Mouse (Mus musculus) hindbrain, embryonic 14.5 days (tissue): ENCODE data around the gene Nbeal1. TPM values are rescaled to one million over a fixed set of nuclear protein-coding genes. Genes with fewer than 3 reads are reported as not detected.
"Not testable (repeated sequence)": the region's sequence is repeated elsewhere in the genome, so short reads cannot be mapped to it uniquely, and the experiment has no call there.

Experiments used
- ATAC-seq: fragments of 200-750 bp; cut with Nextera tagmentation; 2 replicates; pipeline ENCODE4 v1.8.0; 2017; ENCODE audit warnings: moderate number of reproducible peaks, mild to moderate bottlenecking, moderate TSS enrichment, moderate library complexity; ENCODE audit not compliant: low FRiP score
- DNase-seq: peaks from one replicate; pipeline ENCODE4 v3.0.0-alpha.2; 2015; ENCODE audit warnings: low spot score
- H3K27ac ChIP-seq: fragments of 300-500 bp; sonication (generic); 2 replicates; pipeline ENCODE4 v1.5.1; 2014; ENCODE audit warnings: mild to moderate bottlenecking, moderate library complexity
- H3K27me3 ChIP-seq: fragments of 300-500 bp; sonication (generic); 2 replicates; pipeline ENCODE4 v1.6.1; 2014; ENCODE audit warnings: mild to moderate bottlenecking, low read length, mixed read lengths; ENCODE audit not compliant: control insufficient read depth, insufficient read depth
- H3K36me3 ChIP-seq: fragments of 300-500 bp; sonication (generic); replicated peaks from 2 replicates; pipeline ENCODE4 v1.6.1; 2014; ENCODE audit not compliant: control insufficient read depth, insufficient read depth
- H3K4me1 ChIP-seq: fragments of 300-500 bp; sonication (generic); replicated peaks from 2 replicates; pipeline ENCODE4 v1.6.1; 2014; ENCODE audit warnings: antibody characterized with exemption, low read length, mixed read lengths; ENCODE audit not compliant: control insufficient read depth, insufficient read depth
- H3K4me2 ChIP-seq: fragments of 300-500 bp; sonication (generic); replicated peaks from 2 replicates; pipeline ENCODE4 v1.6.1; 2014; ENCODE audit warnings: mild to moderate bottlenecking, moderate library complexity
- H3K4me3 ChIP-seq: fragments of 300-500 bp; sonication (generic); replicated peaks from 2 replicates; pipeline ENCODE4 v1.5.1; 2014; ENCODE audit warnings: mild to moderate bottlenecking, low read length
- H3K9ac ChIP-seq: fragments of 300-500 bp; sonication (generic); 2 replicates; pipeline ENCODE4 v1.6.1; 2014
- H3K9me3 ChIP-seq: fragments of 300-500 bp; sonication (generic); 2 replicates; pipeline ENCODE4 v1.6.1; 2016; ENCODE audit warnings: low read length; ENCODE audit not compliant: control insufficient read depth
- WGBS: fragments of 180-500 bp; shearing (Covaris S2); extraction: QIAGEN DNeasy Blood & Tissue Kit; methylation state at CpG from one replicate; pipeline ENCODE4 v1.1.7; 2014; 5-methylcytosine and 5-hydroxymethylcytosine counted together
- polyA plus RNA-seq: library from polyadenylated mRNA; unstranded; fragments of >200 nt; fragmentation: Nextera tagmentation; extraction: Ambion mirVana; gene quantifications from 2 replicates; pipeline ENCODE4 v1.2.1, GENCODE M21; 2014

Nbeal1 gene
- polyA plus RNA-seq, 1 experiment from 2014 or later = 13.4 TPM

- H3K36me3 ChIP-seq, H3K27ac ChIP-seq, H3K9me3 ChIP-seq, H3K4me3 ChIP-seq, H3K27me3 ChIP-seq, DNase-seq, ATAC-seq, H3K4me2 ChIP-seq, H3K9ac ChIP-seq: not testable (repeated sequence)
- WGBS = 94% methylated on average over 1 of the region's 1 CpGs
- peaks cover 19% of the 10 kb centered on the region for H3K4me1 ChIP-seq
These were observed 2.6 kb upstream of the Nbeal1 start for GRCm38 (mm10) chr1:60177814-60178213.

GRCm38 (mm10) chr1:60179376-60179775, 1.0 kb upstream of the Nbeal1 start:
- no peak for DNase-seq

GRCm38 (mm10) chr1:60180784-60181221, 404 bp downstream of the Nbeal1 start:
- Histone ChIP-seq H3K9me3 (no peaks in the 10 kb centered on the region), H3K4me1 (peaks cover 19% of the 10 kb centered on the region), H3K4me3 (peak overlapping the region; percentile 87), H3K9ac (peak overlapping the region; percentile 91), H3K4me2 (peak overlapping the region; percentile 57), H3K36me3 (no peaks in the 10 kb centered on the region), H3K27me3 (no peaks in the 10 kb centered on the region), H3K27ac (peak overlapping the region; percentile 93)
- ATAC-seq (no peak; the same call in 1 of the 2 replicates), DNase-seq (peak; percentile 38)
- WGBS = 0% methylated on average over 28 of the region's 30 CpGs

More at GRCm38 (mm10) chr1:60179376-60179775, 1.0 kb upstream of the Nbeal1 start:
- 27% methylated on average over 4 of the region's 4 CpGs for WGBS
- Histone ChIP-seq H3K9me3 (no peaks in the 10 kb centered on the region), H3K4me1 (peaks cover 19% of the 10 kb centered on the region), H3K27me3 (no peaks in the 10 kb centered on the region), H3K36me3 (no peaks in the 10 kb centered on the region), H3K9ac (peak overlapping the region; percentile 91), H3K4me2 (peak overlapping the region; percentile 57), H3K27ac (peak overlapping the region; percentile 93), H3K4me3 (peak overlapping the region; percentile 87)
- ATAC-seq = no peak

- no peaks in the 10 kb centered on the region for H3K27me3 ChIP-seq
- no peak overlapping the region for H3K4me3 ChIP-seq
- H3K4me1 ChIP-seq = no peaks in the 10 kb centered on the region
- H3K36me3 ChIP-seq = no peaks in the 10 kb centered on the region
- H3K9me3 ChIP-seq = no peaks in the 10 kb centered on the region
- no peak overlapping the region for H3K27ac ChIP-seq
- H3K4me2 ChIP-seq = no peak overlapping the region
- no peak for ATAC-seq
- H3K9ac ChIP-seq = no peak overlapping the region
- no peak for DNase-seq
These were observed 8.1 kb downstream of the Nbeal1 start for GRCm38 (mm10) chr1:60188454-60188853.

- peaks cover 39% of the 10 kb centered on the region for H3K36me3 ChIP-seq
These were observed 16.4 kb downstream of the Nbeal1 start for GRCm38 (mm10) chr1:60196813-60197212.

GRCm38 (mm10) chr1:60199006-60199405, 18.6 kb downstream of the Nbeal1 start:
- Histone ChIP-seq H3K4me3 (no peak overlapping the region), H3K27me3 (no peaks in the 10 kb centered on the region), H3K4me1 (no peaks in the 10 kb centered on the region), H3K9ac (no peak overlapping the region), H3K4me2 (no peak overlapping the region), H3K9me3 (no peaks in the 10 kb centered on the region), H3K27ac (no peak overlapping the region), H3K36me3 (peaks cover 61% of the 10 kb centered on the region)
- DNase-seq (no peak), ATAC-seq (no peak)
- WGBS = 64% methylated on average over 4 of the region's 4 CpGs

More at GRCm38 (mm10) chr1:60196813-60197212, 16.4 kb downstream of the Nbeal1 start:
- ATAC-seq (no peak), DNase-seq (no peak)
- Histone ChIP-seq H3K27me3 (no peaks in the 10 kb centered on the region), H3K4me2 (no peak overlapping the region), H3K4me1 (no peaks in the 10 kb centered on the region), H3K9me3 (no peaks in the 10 kb centered on the region), H3K9ac (no peak overlapping the region), H3K4me3 (no peak overlapping the region), H3K27ac (no peak overlapping the region)
- WGBS = 72% methylated on average over 3 of the region's 3 CpGs

- H3K27ac ChIP-seq = no peak overlapping the region
- no peak overlapping the region for H3K9ac ChIP-seq
- no peak overlapping the region for H3K4me3 ChIP-seq
- H3K36me3 ChIP-seq = peaks cover 36% of the 10 kb centered on the region
- ATAC-seq (no peak), DNase-seq (no peak)
- H3K9me3 ChIP-seq = no peaks in the 10 kb centered on the region
- H3K27me3 ChIP-seq = no peaks in the 10 kb centered on the region
- WGBS = 95% methylated on average over 4 of the region's 4 CpGs
- no peak overlapping the region for H3K4me2 ChIP-seq
- H3K4me1 ChIP-seq = no peaks in the 10 kb centered on the region
These were observed 55.9 kb downstream of the Nbeal1 start for GRCm38 (mm10) chr1:60236261-60236660.

- no peak overlapping the region for H3K9ac ChIP-seq
- H3K4me1 ChIP-seq = no peaks in the 10 kb centered on the region
- DNase-seq (no peak), ATAC-seq (no peak)
- H3K27ac ChIP-seq = no peak overlapping the region
- H3K27me3 ChIP-seq = no peaks in the 10 kb centered on the region
- no peaks in the 10 kb centered on the region for H3K9me3 ChIP-seq
- peaks cover 49% of the 10 kb centered on the region for H3K36me3 ChIP-seq
- H3K4me3 ChIP-seq = no peak overlapping the region
- no peak overlapping the region for H3K4me2 ChIP-seq
These were observed 60.0 kb downstream of the Nbeal1 start for GRCm38 (mm10) chr1:60240430-60240829.

- Histone ChIP-seq H3K4me3 (no peak overlapping the region), H3K4me1 (no peaks in the 10 kb centered on the region), H3K27ac (no peak overlapping the region), H3K36me3 (peaks cover 64% of the 10 kb centered on the region), H3K27me3 (no peaks in the 10 kb centered on the region), H3K4me2 (no peak overlapping the region), H3K9me3 (no peaks in the 10 kb centered on the region), H3K9ac (no peak overlapping the region)
- ATAC-seq (no peak), DNase-seq (no peak)
- 94% methylated on average over 3 of the region's 3 CpGs for WGBS
These were observed 87.7 kb downstream of the Nbeal1 start for GRCm38 (mm10) chr1:60268113-60268512.

- H3K4me3 ChIP-seq = no peak overlapping the region
- no peaks in the 10 kb centered on the region for H3K4me1 ChIP-seq
- peaks cover 55% of the 10 kb centered on the region for H3K36me3 ChIP-seq
- no peaks in the 10 kb centered on the region for H3K27me3 ChIP-seq
- H3K9me3 ChIP-seq = no peaks in the 10 kb centered on the region
- H3K27ac ChIP-seq = no peak overlapping the region
- ATAC-seq (no peak), DNase-seq (no peak)
- no peak overlapping the region for H3K9ac ChIP-seq
- no peak overlapping the region for H3K4me2 ChIP-seq
These were observed 88.9 kb downstream of the Nbeal1 start for GRCm38 (mm10) chr1:60269314-60269713.
